Mouse (Mus musculus) erythroblast, embryonic 14.5 days (primary cell): ENCODE results near the gene Lamtor2. TPM values are rescaled to one million over a fixed set of nuclear protein-coding genes. Genes with fewer than 3 reads are reported as not detected.
"Not testable (repeated sequence)": the region's sequence is repeated elsewhere in the genome, so short reads cannot be mapped to it uniquely, and the experiment has no call there.

Source experiments
- H3K27me3 ChIP-seq: 2 replicates; pipeline ENCODE4 v1.6.1; 2012; ENCODE audit warnings: inconsistent platforms; ENCODE audit not compliant: control insufficient read depth
- H3K36me3 ChIP-seq: 2 replicates; pipeline ENCODE4 v1.6.1; 2012; ENCODE audit warnings: mild to moderate bottlenecking, inconsistent platforms; ENCODE audit not compliant: control insufficient read depth
- H3K4me1 ChIP-seq: 2 replicates; pipeline ENCODE4 v1.6.1; 2012; ENCODE audit warnings: inconsistent platforms; ENCODE audit not compliant: control insufficient read depth
- H3K4me3 ChIP-seq: replicated peaks from 2 replicates; pipeline ENCODE3; 2012; ENCODE audit warnings: moderate library complexity, mild to moderate bottlenecking, inconsistent platforms
- H3K9me3 ChIP-seq: 2 replicates; pipeline ENCODE4 v1.6.1; 2012; ENCODE audit warnings: low read length, inconsistent platforms, mixed read lengths; ENCODE audit not compliant: control insufficient read depth
- GATA1 ChIP-seq: IDR thresholded peaks from 2 replicates; pipeline ENCODE4 v1.6.1; 2012; ENCODE audit warnings: low read length, inconsistent platforms, mixed read lengths
- TAL1 ChIP-seq: IDR thresholded peaks from 3 replicates; pipeline ENCODE4 v1.6.1; 2012; ENCODE audit warnings: low read length, inconsistent platforms, mixed read lengths
- polyA plus RNA-seq: library from polyadenylated mRNA; stranded (reverse); fragments of >175 nt; gene quantifications from 2 replicates; pipeline ENCODE4 v1.2.3, GENCODE M21; 2012

The Lamtor2 gene
- polyA plus RNA-seq, 1 experiment: 7.4 TPM

DNA sequence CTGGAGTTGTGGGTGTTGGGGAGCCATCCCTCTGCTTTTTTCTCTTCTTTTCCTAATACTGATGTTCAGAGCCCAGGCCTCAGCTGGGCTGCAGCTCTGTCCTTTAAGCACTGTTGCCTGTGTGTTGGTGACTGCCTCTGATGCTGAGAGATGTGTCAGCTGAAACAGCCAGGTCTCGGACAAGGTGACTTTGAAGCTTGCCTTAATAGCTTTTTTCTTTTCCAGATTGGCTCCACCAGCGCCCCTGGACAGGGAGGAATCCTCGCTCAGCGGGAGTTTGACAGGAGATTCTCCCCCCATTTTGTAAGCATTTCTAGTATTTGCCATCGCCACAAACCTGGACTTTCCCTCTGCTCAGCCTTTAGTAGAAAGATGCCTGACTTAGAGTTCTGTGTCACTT, 33.8 kb upstream of the Lamtor2 start:
- Histone ChIP-seq H3K4me1 (peaks cover 2% of the 10 kb centered on the region), H3K36me3 (peaks cover 63% of the 10 kb centered on the region), H3K4me3 (no peak overlapping the region), H3K9me3 (no peaks in the 10 kb centered on the region), H3K27me3 (no peaks in the 10 kb centered on the region)
- TF ChIP-seq TAL1 (no peak), GATA1 (no peak)

- Histone ChIP-seq H3K27me3 (no peaks in the 10 kb centered on the region), H3K4me3 (no peak overlapping the region), H3K4me1 (peaks cover 5% of the 10 kb centered on the region), H3K9me3 (no peaks in the 10 kb centered on the region), H3K36me3 (peaks cover 71% of the 10 kb centered on the region)
- TF ChIP-seq TAL1 (no peak), GATA1 (no peak)
Measured at GRCm38 (mm10) chr3:88585769-88586168, 32.9 kb upstream of the Lamtor2 start.

- no peak for TF ChIP-seq TAL1
- TF ChIP-seq GATA1: no peak
- no peaks in the 10 kb centered on the region for H3K9me3 ChIP-seq
Measured at GRCm38 (mm10) chr3:88579454-88580117, 26.7 kb upstream of the Lamtor2 start.

GRCm38 (mm10) chr3:88578498-88579424, 25.9 kb upstream of the Lamtor2 start:
- peaks cover 30% of the 10 kb centered on the region for H3K36me3 ChIP-seq
- H3K27me3 ChIP-seq: no peaks in the 10 kb centered on the region
- H3K4me1 ChIP-seq: peaks cover 29% of the 10 kb centered on the region
- H3K4me3 ChIP-seq: peak overlapping the region; percentile 92
- no peaks in the 10 kb centered on the region for H3K9me3 ChIP-seq
- TF ChIP-seq TAL1: no peak

More at GRCm38 (mm10) chr3:88579454-88580117, 26.7 kb upstream of the Lamtor2 start:
- H3K36me3 ChIP-seq: peaks cover 38% of the 10 kb centered on the region
- H3K27me3 ChIP-seq: no peaks in the 10 kb centered on the region
- H3K4me1 ChIP-seq: peaks cover 29% of the 10 kb centered on the region
- H3K4me3 ChIP-seq: peak overlapping the region; percentile 92

GRCm38 (mm10) chr3:88577846-88578245, 25.0 kb upstream of the Lamtor2 start:
- peaks cover 21% of the 10 kb centered on the region for H3K36me3 ChIP-seq
- H3K4me1 ChIP-seq: peaks cover 29% of the 10 kb centered on the region
- not testable (repeated sequence) for H3K4me3 ChIP-seq, H3K9me3 ChIP-seq, H3K27me3 ChIP-seq

DNA sequence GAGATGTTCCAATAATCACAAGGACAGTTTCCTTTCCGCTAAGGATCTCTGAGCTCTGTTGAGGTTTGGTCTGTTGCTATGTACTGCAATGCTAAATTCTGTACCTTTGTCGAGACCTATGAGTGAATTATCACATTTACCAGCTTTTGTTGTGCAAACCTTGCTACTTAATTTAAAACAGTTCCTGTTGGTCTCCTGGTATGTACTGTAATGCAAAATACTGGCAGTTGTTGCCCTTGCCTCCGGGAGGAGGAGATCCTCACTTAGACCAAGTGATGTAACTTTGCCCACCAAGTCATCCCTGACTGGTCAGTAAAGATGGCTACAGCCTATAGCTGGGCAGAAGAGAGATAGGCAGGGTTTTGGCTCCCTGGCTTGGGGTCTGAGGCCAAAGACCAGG, 22.7 kb upstream of the Lamtor2 start, which contains the start of gene Ssr2:
TSS of gene Ssr2 (plus strand) at position 337 of the 400 bp plus-strand sequence.
- no peak for TF ChIP-seq TAL1
- no peak for TF ChIP-seq GATA1
- no peak within 1 kb of the TSS for H3K4me3 ChIP-seq
- no peaks in the 10 kb centered on the region for H3K27me3 ChIP-seq
- H3K36me3 ChIP-seq: no peaks in the 10 kb centered on the region
- no peaks in the 10 kb centered on the region for H3K9me3 ChIP-seq
- peaks cover 22% of the 10 kb centered on the region for H3K4me1 ChIP-seq

DNA sequence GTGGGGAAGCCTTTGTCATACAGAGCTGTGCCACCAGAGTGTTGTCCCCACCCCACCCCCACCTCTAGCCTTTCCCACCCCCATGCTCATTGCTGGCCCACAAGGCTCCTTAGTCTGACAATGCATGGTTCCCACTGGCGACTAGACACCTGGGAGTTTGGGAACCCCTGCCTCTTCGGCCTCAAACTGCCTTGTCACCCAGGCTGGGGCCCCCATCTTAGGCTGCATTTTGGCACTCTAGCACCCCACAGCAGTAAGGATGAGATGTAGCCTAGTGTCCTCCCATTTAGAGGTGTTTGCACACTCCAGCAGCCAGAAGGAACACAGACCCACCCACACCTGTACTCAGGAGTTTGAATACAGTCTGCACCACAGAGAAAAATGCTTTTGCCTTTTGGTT, 20.9 kb upstream of the Lamtor2 start:
- Histone ChIP-seq H3K9me3 (no peaks in the 10 kb centered on the region), H3K4me1 (peaks cover 7% of the 10 kb centered on the region), H3K27me3 (no peaks in the 10 kb centered on the region), H3K36me3 (peaks cover 17% of the 10 kb centered on the region), H3K4me3 (no peak overlapping the region)
- no peak for TF ChIP-seq GATA1
- TF ChIP-seq TAL1: no peak

DNA sequence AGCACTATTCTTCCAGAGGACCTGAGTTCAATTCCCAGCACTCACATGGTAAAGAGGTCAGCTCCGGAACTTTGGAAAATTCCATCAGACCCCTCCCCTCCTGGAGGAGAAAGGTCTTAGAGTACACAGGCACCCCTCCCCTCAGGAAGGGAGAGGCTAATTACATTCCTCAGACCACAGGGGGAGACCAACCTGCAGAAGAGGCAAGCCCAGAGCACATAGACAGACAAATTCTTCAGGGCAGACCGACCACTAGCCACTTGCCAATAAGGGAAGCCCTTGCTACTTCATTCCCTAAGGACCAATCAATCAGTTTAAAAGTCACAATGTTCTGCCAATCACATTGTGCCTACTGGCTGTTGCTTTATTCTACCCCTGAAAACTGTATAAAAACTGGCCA, 20.0 kb upstream of the Lamtor2 start:
- TF ChIP-seq GATA1 (no peak), TAL1 (no peak)
- no peaks in the 10 kb centered on the region for H3K9me3 ChIP-seq
- H3K27me3 ChIP-seq: no peaks in the 10 kb centered on the region
- H3K36me3 ChIP-seq: peaks cover 27% of the 10 kb centered on the region
- H3K4me1 ChIP-seq: peaks cover 4% of the 10 kb centered on the region
- H3K4me3 ChIP-seq: no peak overlapping the region

DNA sequence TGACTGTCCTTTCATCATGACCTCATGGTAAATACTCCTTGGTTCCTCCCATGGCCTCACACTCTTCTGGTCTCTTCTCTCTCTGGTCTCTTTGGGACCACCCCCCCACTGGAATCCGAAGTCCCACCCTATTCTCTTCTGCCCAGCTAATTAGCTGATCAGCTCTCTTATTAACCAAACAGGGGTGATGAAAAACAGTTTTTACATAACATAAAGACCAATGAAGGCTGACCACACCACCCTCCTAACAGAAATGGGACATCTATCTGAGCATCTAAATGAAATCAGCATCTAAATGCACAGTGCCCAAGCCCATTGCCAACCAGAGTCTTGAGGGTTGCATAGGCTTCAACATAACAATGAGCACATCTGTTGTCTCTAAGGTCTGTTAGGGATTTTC, 19.0 kb upstream of the Lamtor2 start:
- TF ChIP-seq GATA1: no peak
- TF ChIP-seq TAL1: no peak
- H3K4me3 ChIP-seq: no peak overlapping the region
- H3K27me3 ChIP-seq: no peaks in the 10 kb centered on the region

More for the DNA sequence above, 19.0 kb upstream of the Lamtor2 start:
- Histone ChIP-seq H3K36me3 (peaks cover 34% of the 10 kb centered on the region), H3K9me3 (no peaks in the 10 kb centered on the region), H3K4me1 (peaks cover 2% of the 10 kb centered on the region)
